Mouse (Mus musculus): Measurements from ENCODE around the gene Ndufs2.

DNA sequence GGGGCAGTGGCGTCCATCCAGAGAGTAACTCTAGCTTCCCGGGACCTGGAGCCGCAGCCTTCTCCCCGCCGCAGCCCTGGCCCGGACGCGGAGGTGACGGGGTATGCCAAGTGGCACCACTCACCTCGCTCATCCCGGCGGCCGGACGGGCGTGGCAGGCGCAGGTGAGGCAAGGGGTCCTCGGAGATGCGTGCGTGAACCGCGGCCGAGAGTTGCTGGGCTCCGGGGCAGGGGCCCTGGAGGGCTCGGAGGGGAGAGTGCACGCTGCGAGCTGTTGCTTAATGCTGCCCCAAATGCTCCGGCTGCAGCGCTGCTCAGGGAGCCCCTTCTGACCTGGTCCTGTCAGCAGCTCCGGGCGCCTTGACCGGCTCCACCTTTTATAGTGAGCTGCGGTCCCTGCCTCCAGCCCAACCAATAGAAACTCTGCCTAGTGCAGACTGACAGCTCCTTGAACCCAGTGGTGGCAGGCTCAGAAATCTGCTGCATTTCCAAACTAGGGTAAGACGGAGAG is 55.2 kb downstream of the Ndufs2 start, which contains the start of gene Pcp4l1:
- no peak for TF ChIP-seq CTCF (IDR thresholded peaks at IDR 0.05; ENCODE audit: control insufficient read depth, insufficient read depth, insufficient replicate concordance, low read depth, low read length)
- TF ChIP-seq POLR2A (IDR thresholded peaks at IDR 0.05; ENCODE audit: control insufficient read depth, low read depth, low read length), result no peak
